In genomic region chr14:22402411-22402810, GRCm38 (mm10) we compare ENCODE assay signal across 1 mouse cellular context.
TF ChIP-seq lines count a peak whose summit lies in the region.

No protein-coding gene starts in this region.

TF ChIP-seq in CH12.LX, 34 proteins besides CTCF, POLR2A, EP300 and RAD21 (continued from another document):
- TF ChIP-seq IRF4 (IDR thresholded peaks at IDR 0.05; ENCODE audit: low read depth, low read length) (no peak), MAFK (IDR thresholded peaks at IDR 0.05; ENCODE audit: insufficient replicate concordance, low read length) (no peak), ZC3H11A (IDR thresholded peaks at IDR 0.05; ENCODE audit: low read depth, low read length) (no peak)
